Mouse (Mus musculus): ENCODE data around the gene Dnah2.

Gene Dnah2

DNA sequence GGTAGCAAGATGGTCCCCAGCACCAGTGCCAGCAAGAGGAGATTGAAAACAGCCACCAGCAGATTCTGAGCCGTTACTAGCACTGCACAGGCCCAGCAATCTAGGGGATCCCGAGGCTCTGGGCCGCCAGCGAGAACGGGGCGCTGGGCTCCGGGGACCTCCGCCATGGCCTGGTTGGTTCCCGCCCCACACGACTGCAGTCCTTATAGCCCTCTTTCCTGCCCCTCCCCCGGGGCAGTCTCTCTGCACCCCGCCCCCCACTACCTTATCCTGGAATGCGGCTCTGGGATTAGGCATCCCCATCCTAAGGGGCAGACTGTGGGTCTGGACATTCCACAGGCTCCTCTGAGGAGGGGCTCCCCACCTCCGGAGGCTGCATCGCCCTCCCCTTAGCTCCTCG lies 150.9 kb downstream of the Dnah2 start, which contains the start of gene Tmem88:
Gene Tmem88, minus strand, starts transcription at position 176 of the 400 bp plus-strand sequence.
- POLR2A ChIA-PET, result interaction anchor here in 3 of 4 experiments (0.5 to 5.0 kb wide), 7 partner anchors 11 to 459 kb away, joined by 3 to 43 read pairs (median 5); partner anchors contain the start of gene Kcnab3 (in 1 of the 3)
- CTCF ChIA-PET, result interaction anchor here in 1 of 4 experiments (0.7 kb wide), 1 partner anchor 307 kb away, joined by 4 read pairs; no protein-coding TSS in a partner anchor

DNA sequence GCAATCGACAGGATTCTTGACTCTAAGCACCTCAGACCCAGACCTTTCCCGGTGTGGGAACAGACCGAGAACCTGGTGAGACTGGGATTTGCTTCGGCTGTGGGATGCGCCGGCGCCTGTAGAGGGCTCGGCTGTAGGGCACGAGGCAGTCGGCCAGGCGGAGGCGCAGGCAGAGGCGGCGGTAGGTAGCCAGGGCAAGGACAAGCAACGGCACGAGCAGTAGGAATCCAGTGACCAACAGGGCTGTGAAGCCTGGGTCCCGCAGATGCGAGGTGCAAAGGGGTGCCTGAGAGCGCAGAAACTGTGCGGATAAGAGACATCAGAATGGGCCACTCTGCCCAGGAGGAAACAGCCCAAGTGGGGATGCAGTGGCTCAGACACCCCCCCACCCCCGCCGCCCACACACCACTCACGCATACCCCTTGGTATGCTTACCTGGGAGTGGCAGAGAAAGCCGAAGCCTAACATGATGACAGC lies 151.3 kb downstream of the Dnah2 start:
- POLR2A ChIA-PET, result interaction anchor here in 3 of 4 experiments (0.5 to 5.0 kb wide), 15 partner anchors 11 to 265 kb away, joined by 3 to 43 read pairs (median 5); partner anchors contain the start of genes Kcnab3 (in 1 of the 3), Mpdu1 (in 1 of the 3), Trp53 (in 1 of the 3) and Wrap53 (in 1 of the 3)

DNA sequence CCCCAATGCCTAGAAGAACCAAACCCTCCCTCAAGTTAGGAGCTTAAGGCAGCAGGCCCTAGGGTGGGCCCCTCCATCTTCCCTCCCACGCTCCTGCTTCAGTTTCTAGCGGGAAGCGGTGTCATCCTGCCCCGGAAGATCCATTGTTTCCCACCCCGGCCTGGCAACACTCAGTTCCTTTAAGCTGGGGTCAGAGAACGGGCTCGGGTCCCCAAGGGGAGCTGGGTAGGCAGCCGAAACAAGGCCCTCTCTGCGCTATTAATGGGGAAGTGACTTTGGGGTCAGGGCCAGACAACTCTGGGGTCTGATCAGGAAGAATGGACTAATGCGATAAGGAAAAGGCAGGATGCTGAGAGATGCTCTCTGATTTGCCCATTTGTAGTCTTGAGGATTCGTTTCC lies 152.1 kb downstream of the Dnah2 start:
- ChIA-PET POLR2A (interaction anchor here in 3 of 4 experiments (0.5 to 5.0 kb wide), 21 partner anchors 12 to 517 kb away, joined by 3 to 43 read pairs (median 6); partner anchors contain the start of genes Trp53 (in 2 of the 3), Wrap53 (in 2 of the 3), Cntrob (in 1 of the 3) and Mpdu1 (in 1 of the 3)), CTCF (interaction anchor here in 1 of 4 experiments (0.7 to 0.9 kb wide), 2 partner anchors 12 to 128 kb away, joined by 3 read pairs; no protein-coding TSS in a partner anchor)

More for the DNA sequence above, 151.3 kb downstream of the Dnah2 start:
- CTCF ChIA-PET, result interaction anchor here in 2 of 4 experiments (0.7 to 0.9 kb wide), 2 partner anchors 129 to 307 kb away, joined by 3 to 4 read pairs; no protein-coding TSS in a partner anchor

DNA sequence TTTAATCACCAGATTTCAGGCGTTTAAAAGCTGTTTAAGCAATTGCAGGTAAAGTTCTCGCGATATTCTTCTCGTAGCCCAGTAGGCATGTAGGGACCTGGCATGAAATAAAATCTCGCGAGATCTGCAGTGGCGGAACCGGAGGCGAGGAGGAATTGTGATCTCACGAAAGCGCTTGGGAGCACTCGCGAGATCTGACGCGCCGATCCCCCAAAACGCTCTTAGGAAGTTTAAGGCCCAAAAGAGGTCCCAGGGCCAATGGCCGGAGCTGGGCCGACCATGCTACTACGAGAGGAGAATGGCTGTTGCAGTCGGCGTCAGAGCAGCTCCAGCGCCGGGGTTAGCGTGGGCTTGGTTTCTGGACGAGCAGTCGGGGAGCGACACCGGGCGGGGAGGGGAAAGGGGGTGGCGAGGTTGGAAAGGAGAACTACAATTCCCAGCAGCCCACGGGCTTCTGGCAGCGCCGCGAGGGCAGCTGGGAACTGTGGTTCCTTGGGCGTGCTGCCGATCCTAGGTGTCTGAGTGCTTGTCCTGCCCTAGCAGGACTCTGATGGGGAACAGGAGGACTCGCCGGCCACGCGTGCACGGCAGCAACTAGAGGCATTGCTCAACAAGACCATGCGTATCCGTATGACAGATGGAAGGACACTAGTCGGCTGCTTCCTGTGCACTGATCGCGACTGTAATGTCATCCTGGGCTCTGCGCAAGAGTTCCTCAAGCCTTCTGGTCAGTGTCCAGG lies 153.1 kb downstream of the Dnah2 start:
- CTCF ChIA-PET, result interaction anchor here in 3 of 4 experiments (0.5 to 1.7 kb wide), 10 partner anchors 15 to 416 kb away, joined by 3 to 6 read pairs (median 3); partner anchors contain the start of genes Trp53 (in 1 of the 3) and Wrap53 (in 1 of the 3)

DNA sequence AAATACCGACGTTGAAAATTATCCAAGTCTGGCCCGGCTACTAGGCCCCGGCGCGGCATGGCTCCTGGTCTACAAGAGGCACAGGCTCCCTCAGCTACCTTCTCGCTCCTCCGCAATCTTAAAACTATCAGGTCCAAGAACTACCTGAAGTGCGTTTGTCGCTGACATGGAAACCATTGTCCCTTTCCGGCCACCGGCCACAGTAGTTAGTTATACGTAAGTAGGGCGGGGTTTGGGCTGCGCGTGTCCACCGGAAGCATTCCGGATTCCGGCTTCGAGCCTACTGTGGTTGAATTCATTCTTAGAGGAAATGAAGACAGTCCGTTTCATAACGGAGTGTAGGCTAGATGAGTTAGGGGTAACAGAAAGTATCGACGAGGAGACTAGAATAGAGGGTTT lies 153.7 kb downstream of the Dnah2 start, which contains the start of the genes Naa38 and Cyb5d1:
Gene Naa38, plus strand, starts transcription at position 253 of the 399 bp plus-strand sequence.
Gene Cyb5d1, minus strand, starts transcription at position 397 of the 399 bp plus-strand sequence.
- ChIA-PET CTCF (interaction anchor here in 2 of 4 experiments (0.8 to 1.7 kb wide), 7 partner anchors 15 to 233 kb away, joined by 3 to 6 read pairs (median 3); partner anchors contain the start of genes Trp53 (in 1 of the 2) and Wrap53 (in 1 of the 2)), POLR2A (interaction anchor here (0.6 to 5.0 kb wide), 58 partner anchors 8 to 526 kb away, joined by 3 to 43 read pairs (median 4); partner anchors contain the start of genes Trp53 (in 3 of the 4), Wrap53 (in 3 of the 4), Cntrob (in 2 of the 4) and Kcnab3 (in 2 of the 4))

More for the DNA sequence above, 153.1 kb downstream of the Dnah2 start:
- POLR2A ChIA-PET, result interaction anchor here (0.5 to 5.0 kb wide), 59 partner anchors 8 to 526 kb away, joined by 3 to 43 read pairs (median 4); partner anchors contain the start of genes Trp53 (in 3 of the 4), Wrap53 (in 3 of the 4), Cntrob (in 2 of the 4) and Kcnab3 (in 2 of the 4)

DNA sequence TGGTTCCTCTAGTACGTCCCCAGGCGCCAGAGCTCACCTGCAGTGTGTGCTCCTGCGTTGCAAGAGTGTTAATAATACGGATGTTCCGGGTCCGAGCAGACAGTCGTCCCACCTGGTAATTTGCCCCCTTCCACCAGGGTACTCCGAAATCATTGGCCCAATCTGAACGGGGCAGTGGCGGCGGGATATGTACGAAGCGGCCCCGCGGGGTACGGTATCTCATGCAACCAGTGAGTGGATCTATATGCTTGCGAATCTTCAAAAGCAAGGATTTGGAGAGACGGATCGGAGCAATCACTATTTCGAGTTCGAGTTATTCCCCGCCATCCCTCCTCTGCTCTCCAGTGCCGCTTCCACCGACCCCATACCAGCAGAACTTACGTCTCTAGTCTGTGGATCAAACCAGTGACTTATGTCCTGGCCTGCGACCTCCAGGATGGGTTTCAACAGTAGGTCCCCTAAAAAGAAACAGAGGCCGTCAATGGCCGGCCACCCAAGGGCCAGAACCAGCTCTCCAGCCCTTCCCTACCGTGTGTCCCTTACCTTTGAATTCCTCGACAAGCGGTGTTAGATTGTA lies 154.2 kb downstream of the Dnah2 start:
- ChIA-PET CTCF (interaction anchor here in 1 of 4 experiments (0.8 to 1.7 kb wide), 4 partner anchors 21 to 185 kb away, joined by 3 to 6 read pairs (median 3); partner anchors contain the start of genes Trp53 and Wrap53), POLR2A (interaction anchor here (0.6 to 5.0 kb wide), 40 partner anchors 8 to 531 kb away, joined by 3 to 43 read pairs (median 5); partner anchors contain the start of genes Kcnab3 (in 2 of the 4), Trp53 (in 2 of the 4), Wrap53 (in 2 of the 4) and Cntrob (in 1 of the 4))

- ChIA-PET POLR2A (interaction anchor here in 2 of 4 experiments (0.6 to 1.4 kb wide), 4 partner anchors 9 to 130 kb away, joined by 3 to 4 read pairs (median 3); partner anchors contain the start of genes Cntrob (in 1 of the 2) and Trappc1 (in 1 of the 2)), CTCF (interaction anchor here in 3 of 4 experiments (0.7 to 1.6 kb wide), 4 partner anchors 72 to 122 kb away, joined by 3 to 9 read pairs (median 3); no protein-coding TSS in a partner anchor)
These were observed 158.4 kb downstream of the Dnah2 start for GRCm38 (mm10) chr11:69390400-69391034.

- ChIA-PET CTCF (interaction anchor here in 3 of 4 experiments (0.5 to 1.6 kb wide), 6 partner anchors 72 to 224 kb away, joined by 3 to 9 read pairs (median 3); no protein-coding TSS in a partner anchor), POLR2A (interaction anchor here in 1 of 4 experiments (0.6 to 1.4 kb wide), 3 partner anchors 43 to 267 kb away, joined by 3 to 4 read pairs (median 4); partner anchors contain the start of genes Cntrob and Trappc1)
These were observed 159.1 kb downstream of the Dnah2 start for GRCm38 (mm10) chr11:69389531-69390399.

DNA sequence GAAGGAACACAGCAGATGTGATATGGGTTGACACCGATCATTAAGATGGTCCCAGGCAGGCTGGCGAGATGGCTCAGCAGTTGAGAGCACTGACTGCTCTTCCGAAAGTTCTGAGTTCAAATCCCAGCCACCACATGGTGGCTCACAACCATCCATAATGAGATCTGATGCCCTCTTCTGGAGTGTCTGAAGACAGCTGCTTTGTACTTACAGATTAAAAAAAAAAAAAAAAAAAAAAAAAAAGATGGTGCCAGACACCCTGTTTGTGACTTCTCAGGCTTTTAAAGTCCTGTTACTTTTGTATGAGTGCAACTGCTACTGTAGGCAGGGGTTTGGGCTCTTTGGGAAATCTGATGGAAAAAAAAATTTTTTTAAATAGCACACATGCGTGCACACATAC lies 160.2 kb downstream of the Dnah2 start:
- CTCF ChIA-PET, result interaction anchor here (0.6 to 1.6 kb wide), 7 partner anchors 15 to 665 kb away, joined by 3 to 9 read pairs (median 4); partner anchors contain the start of gene Asgr1 (in 1 of the 4)

GRCm38 (mm10) chr11:69386758-69387157 lies 162.2 kb downstream of the Dnah2 start:
- CTCF ChIA-PET, result interaction anchor here in 2 of 4 experiments (0.8 to 1.1 kb wide), 2 partner anchors 15 to 135 kb away, joined by 3 to 4 read pairs; no protein-coding TSS in a partner anchor
- POLR2A ChIA-PET, result interaction anchor here in 1 of 4 experiments (1.3 to 1.4 kb wide), 3 partner anchors 9 to 40 kb away, joined by 3 to 5 read pairs (median 4); partner anchors contain the start of genes Cyb5d1 and Naa38

More for the DNA sequence above, 160.2 kb downstream of the Dnah2 start:
- POLR2A ChIA-PET, result no interaction called here

DNA sequence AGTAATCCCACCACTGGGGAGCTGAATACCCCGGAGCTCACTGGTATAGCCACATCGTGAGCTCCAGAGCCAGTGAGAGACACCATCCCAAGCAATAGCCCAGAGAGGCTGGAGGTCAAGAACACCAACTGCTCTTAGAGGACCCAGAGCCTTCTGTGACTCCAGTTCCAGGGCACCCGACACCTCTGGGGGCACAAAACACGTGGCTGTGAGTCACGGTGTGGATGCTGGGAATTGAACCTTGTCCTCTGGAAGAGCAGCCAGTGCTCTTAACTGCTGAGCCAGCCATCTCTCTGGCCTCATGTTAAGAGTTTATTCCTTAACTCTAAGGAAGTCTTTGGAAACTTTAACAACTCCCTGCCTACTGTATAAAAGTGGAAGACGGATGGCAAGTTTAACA lies 163.9 kb downstream of the Dnah2 start:
- POLR2A ChIA-PET, result interaction anchor here in 2 of 4 experiments (0.8 to 1.6 kb wide), 3 partner anchors 8 to 150 kb away, joined by 3 read pairs; partner anchors contain the start of gene Cyb5d1 (in 1 of the 2)
- CTCF ChIA-PET, result no interaction called here

DNA sequence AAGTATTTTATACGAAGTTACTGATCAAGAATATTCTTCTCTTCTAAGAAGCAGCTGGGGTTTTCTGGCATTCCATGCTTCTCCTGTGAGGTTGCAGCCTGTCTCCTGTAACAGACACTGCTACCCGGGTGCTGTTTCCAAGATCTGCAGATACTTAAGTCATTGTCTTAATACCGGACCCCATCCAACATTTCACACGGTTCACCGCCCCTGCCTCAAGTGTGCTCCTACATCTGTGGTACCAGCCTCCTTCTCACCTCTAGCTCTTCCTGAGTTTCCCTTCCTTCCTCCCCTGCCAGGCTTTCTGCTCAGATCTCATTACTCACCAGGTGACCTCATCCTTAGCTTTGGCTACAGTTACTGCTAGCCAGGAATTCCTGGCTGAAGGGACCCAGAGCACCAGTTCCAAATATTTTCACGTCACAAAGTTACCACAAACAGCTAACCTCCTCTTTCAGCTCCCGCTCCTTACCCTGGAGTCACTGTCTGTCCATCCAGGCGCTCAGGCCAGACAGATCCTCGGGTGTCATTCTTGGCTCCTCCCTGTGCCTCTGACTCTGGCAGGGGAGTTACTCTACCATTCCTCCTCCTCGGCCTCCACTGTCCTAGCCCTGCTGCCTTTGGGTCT lies 166.3 kb downstream of the Dnah2 start:
- POLR2A ChIA-PET, result interaction anchor here in 3 of 4 experiments (0.5 to 1.9 kb wide), 7 partner anchors 13 to 259 kb away, joined by 3 to 8 read pairs (median 3); partner anchors contain the start of genes Cntrob (in 1 of the 3), Cyb5d1 (in 1 of the 3), Efnb3 (in 1 of the 3) and Trappc1 (in 1 of the 3)
- CTCF ChIA-PET, result interaction anchor here in 2 of 4 experiments (0.6 to 2.3 kb wide), 3 partner anchors 34 to 131 kb away, joined by 3 to 7 read pairs (median 6); no protein-coding TSS in a partner anchor

GRCm38 (mm10) chr11:69381356-69381755 lies 167.6 kb downstream of the Dnah2 start:
- ChIA-PET POLR2A (interaction anchor here in 2 of 4 experiments (0.7 to 1.9 kb wide), 11 partner anchors 9 to 146 kb away, joined by 3 to 8 read pairs (median 4); partner anchors contain the start of genes Cyb5d1 (in 2 of the 2), Cntrob (in 1 of the 2), Naa38 (in 1 of the 2) and Trappc1 (in 1 of the 2)), CTCF (interaction anchor here in 1 of 4 experiments (0.7 to 2.3 kb wide), 2 partner anchors 110 to 112 kb away, joined by 3 to 6 read pairs; no protein-coding TSS in a partner anchor)

- CTCF ChIA-PET, result interaction anchor here in 2 of 4 experiments (0.5 to 0.8 kb wide), 4 partner anchors 17 to 130 kb away, joined by 3 read pairs; no protein-coding TSS in a partner anchor
These were observed 169.3 kb downstream of the Dnah2 start for GRCm38 (mm10) chr11:69379600-69379999.

More at GRCm38 (mm10) chr11:69379600-69379999, 169.3 kb downstream of the Dnah2 start:
- POLR2A ChIA-PET, result interaction anchor here in 2 of 4 experiments (0.7 to 1.4 kb wide), 4 partner anchors 30 to 201 kb away, joined by 3 to 7 read pairs (median 4); partner anchors contain the start of gene Kcnab3 (in 1 of the 2)

Data from embryonic stem cell, embryonic (primary cell).